Mouse (Mus musculus) intestine, embryonic 14.5 days (tissue): Measurements from ENCODE around the gene Camk2g. TPM values are rescaled to one million over a fixed set of nuclear protein-coding genes. Genes with fewer than 3 reads are reported as not detected.

Source experiments
- ATAC-seq: fragments of 200-750 bp; cut with Nextera tagmentation; replicated peaks from 2 replicates; pipeline ENCODE4 v1.8.0; 2017; ENCODE audit warnings: low read depth, moderate number of reproducible peaks, moderate TSS enrichment, moderate library complexity; ENCODE audit not compliant: low FRiP score, low TSS enrichment
- DNase-seq: peaks from one replicate; pipeline ENCODE4 v3.0.0-alpha.2; 2018; ENCODE audit warnings: low spot score
- H3K27ac ChIP-seq: fragments of 300-500 bp; sonication (generic); 2 replicates; pipeline ENCODE4 v1.5.1; 2014; ENCODE audit warnings: low read depth, mild to moderate bottlenecking, control low read depth
- H3K27me3 ChIP-seq: fragments of 300-500 bp; sonication (generic); replicated peaks from 2 replicates; pipeline ENCODE4 v1.6.1; 2014; ENCODE audit warnings: low read length, control low read depth; ENCODE audit not compliant: control insufficient read depth, insufficient read depth
- H3K36me3 ChIP-seq: fragments of 300-500 bp; sonication (generic); 2 replicates; pipeline ENCODE4 v1.6.1; 2014; ENCODE audit warnings: low read length, control low read depth; ENCODE audit not compliant: control insufficient read depth, insufficient read depth
- H3K4me1 ChIP-seq: fragments of 300-500 bp; sonication (generic); replicated peaks from 2 replicates; pipeline ENCODE4 v1.6.1; 2014; ENCODE audit warnings: low read length, control low read depth, mixed read lengths; ENCODE audit not compliant: control insufficient read depth, insufficient read depth
- H3K4me2 ChIP-seq: fragments of 300-500 bp; sonication (generic); 2 replicates; pipeline ENCODE4 v1.6.1; 2014; ENCODE audit warnings: low read length
- H3K4me3 ChIP-seq: fragments of 300-500 bp; sonication (generic); 2 replicates; pipeline ENCODE4 v1.5.1; 2014; ENCODE audit warnings: low read depth, low read length, control low read depth, mixed read lengths
- H3K9ac ChIP-seq: fragments of 300-500 bp; sonication (generic); 2 replicates; pipeline ENCODE4 v1.6.1; 2014; ENCODE audit warnings: mild to moderate bottlenecking, low read length
- H3K9me3 ChIP-seq: fragments of 300-500 bp; sonication (generic); 2 replicates; pipeline ENCODE4 v1.6.1; 2016; ENCODE audit warnings: low read length, control low read depth; ENCODE audit not compliant: control insufficient read depth
- WGBS: fragments of 180-500 bp; shearing (Covaris S2); extraction: QIAGEN DNeasy Blood & Tissue Kit; methylation state at CpG from one replicate; pipeline ENCODE4 v1.1.7; 2014; 5-methylcytosine and 5-hydroxymethylcytosine counted together
- polyA plus RNA-seq: library from polyadenylated mRNA; unstranded; fragments of >200 nt; fragmentation: Nextera tagmentation; extraction: Ambion mirVana; gene quantifications from 2 replicates; pipeline ENCODE4 v1.2.1, GENCODE M21; 2014

The Camk2g gene
- polyA plus RNA-seq, 1 experiment from 2014 or later = 47.6 TPM

DNA sequence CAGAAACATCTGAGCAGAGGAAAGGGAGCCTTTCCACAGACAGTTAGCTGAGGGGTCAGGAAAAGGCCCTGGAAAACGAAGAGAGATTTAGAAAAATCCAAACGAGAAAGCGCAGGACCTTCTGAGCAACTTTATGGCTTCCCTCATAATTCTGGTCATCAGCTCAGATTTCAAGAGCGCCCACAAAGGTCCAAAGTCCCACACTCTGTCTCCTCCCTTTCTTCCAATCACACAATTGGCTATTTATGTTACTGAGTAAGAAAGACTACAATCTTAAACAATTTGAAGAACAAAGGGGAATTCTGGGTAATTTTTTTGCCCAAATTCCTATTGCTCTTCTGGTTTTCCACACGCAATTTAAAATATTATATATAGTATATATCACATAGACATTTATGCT lies 43.4 kb downstream of the Camk2g start:
- H3K4me1 ChIP-seq = no peaks in the 10 kb centered on the region
- H3K4me2 ChIP-seq = peak overlapping the region; percentile 20; the same call in 1 of the 2 replicates
- no peak for DNase-seq
- H3K27ac ChIP-seq = peak overlapping the region; percentile 29; the same call in 1 of the 2 replicates
- H3K9me3 ChIP-seq = no peaks in the 10 kb centered on the region
- 60% methylated on average over 5 of the region's 5 CpGs for WGBS
- no peak overlapping the region for H3K4me3 ChIP-seq
- H3K36me3 ChIP-seq = peaks cover 24% of the 10 kb centered on the region
- H3K9ac ChIP-seq = no peak overlapping the region
- peak; percentile 58; the same call in 1 of the 2 replicates for ATAC-seq
- H3K27me3 ChIP-seq = no peaks in the 10 kb centered on the region

DNA sequence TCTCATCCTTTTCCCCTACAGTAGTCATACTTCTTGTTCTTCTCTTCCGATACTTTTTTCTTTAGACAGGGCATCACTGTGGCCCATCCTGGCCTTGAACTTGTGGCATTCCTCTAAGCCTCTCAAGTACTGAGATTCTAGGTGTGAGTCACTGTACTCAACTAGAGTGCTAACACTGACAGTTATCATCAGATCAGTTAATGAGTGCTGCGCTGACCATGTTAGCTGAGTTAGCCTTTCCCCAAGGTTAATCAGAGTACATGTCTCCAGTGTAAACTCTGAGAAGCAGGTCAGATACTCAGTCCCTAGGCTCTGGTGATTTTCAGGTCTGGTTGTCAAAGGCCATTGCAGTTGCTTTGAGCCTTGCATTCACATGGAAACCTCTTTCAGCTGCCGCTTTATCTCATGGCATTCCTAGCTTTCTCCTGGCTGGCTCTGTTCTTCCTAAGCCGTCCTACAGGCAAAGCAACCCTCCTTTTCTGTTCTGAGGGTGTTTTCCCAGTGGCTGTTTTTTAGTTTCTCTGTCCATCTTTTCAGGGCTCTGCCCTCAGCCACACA lies 44.3 kb downstream of the Camk2g start:
- H3K4me1 ChIP-seq = no peaks in the 10 kb centered on the region
- H3K27me3 ChIP-seq = no peaks in the 10 kb centered on the region
- WGBS = 75% methylated on average over 4 of the region's 4 CpGs
- no peak overlapping the region for H3K4me2 ChIP-seq
- H3K4me3 ChIP-seq = no peak overlapping the region
- no peak overlapping the region for H3K27ac ChIP-seq
- H3K9me3 ChIP-seq = no peaks in the 10 kb centered on the region
- DNase-seq = no peak
- no peak overlapping the region for H3K9ac ChIP-seq
- no peak for ATAC-seq
- H3K36me3 ChIP-seq = peaks cover 23% of the 10 kb centered on the region

DNA sequence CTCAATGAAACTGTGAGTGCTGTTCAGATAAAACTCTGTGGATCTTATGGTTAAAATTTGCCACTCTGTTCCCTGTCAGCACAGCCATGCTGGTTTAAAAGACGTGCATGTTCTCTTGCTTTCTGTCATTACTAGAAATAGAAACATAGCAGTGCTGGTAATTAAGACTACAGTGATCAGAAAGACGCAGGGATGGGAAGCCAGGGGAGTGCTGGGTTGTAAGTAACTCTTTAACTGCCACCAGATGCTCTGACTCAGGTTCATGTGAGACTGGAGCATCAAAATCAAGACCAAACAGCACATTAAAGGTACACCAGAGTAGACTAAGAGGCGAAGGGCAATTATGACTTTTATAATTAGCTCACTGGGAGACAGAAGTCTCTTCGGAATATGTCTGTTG lies 45.5 kb downstream of the Camk2g start:
- DNase-seq (no peak), ATAC-seq (no peak)
- peaks cover 30% of the 10 kb centered on the region for H3K36me3 ChIP-seq
- no peak overlapping the region for H3K27ac ChIP-seq
- H3K9ac ChIP-seq = no peak overlapping the region
- H3K27me3 ChIP-seq = no peaks in the 10 kb centered on the region
- H3K4me2 ChIP-seq = no peak overlapping the region
- no peaks in the 10 kb centered on the region for H3K9me3 ChIP-seq
- H3K4me1 ChIP-seq = no peaks in the 10 kb centered on the region
- no peak overlapping the region for H3K4me3 ChIP-seq
- 68% methylated on average over 4 of the region's 4 CpGs for WGBS

DNA sequence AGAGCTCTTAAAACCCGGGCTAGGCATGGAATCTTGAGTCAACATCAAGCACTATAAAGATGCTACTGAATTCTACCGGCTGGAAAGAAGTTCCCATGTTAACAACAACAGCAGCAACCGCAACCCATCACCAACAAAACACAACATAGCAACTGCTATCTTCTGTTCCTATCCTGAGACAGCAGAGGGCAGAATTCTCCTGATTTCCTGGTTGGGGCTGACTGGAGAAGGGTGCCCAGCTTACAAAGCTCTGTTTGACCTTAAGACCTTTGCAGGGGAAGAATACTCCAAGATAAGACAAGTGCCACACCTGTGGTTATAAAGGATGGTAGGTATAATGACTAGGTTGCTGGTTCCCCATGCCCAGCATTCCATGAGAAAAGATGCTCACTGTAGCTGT lies 47.0 kb downstream of the Camk2g start:
- no peaks in the 10 kb centered on the region for H3K27me3 ChIP-seq
- no peak overlapping the region for H3K27ac ChIP-seq
- no peaks in the 10 kb centered on the region for H3K4me1 ChIP-seq
- H3K9me3 ChIP-seq = no peaks in the 10 kb centered on the region
- no peak overlapping the region for H3K9ac ChIP-seq
- WGBS = 83% methylated on average over 3 of the region's 3 CpGs
- ATAC-seq (no peak), DNase-seq (no peak)
- no peak overlapping the region for H3K4me3 ChIP-seq
- peaks cover 43% of the 10 kb centered on the region for H3K36me3 ChIP-seq
- H3K4me2 ChIP-seq = no peak overlapping the region

DNA sequence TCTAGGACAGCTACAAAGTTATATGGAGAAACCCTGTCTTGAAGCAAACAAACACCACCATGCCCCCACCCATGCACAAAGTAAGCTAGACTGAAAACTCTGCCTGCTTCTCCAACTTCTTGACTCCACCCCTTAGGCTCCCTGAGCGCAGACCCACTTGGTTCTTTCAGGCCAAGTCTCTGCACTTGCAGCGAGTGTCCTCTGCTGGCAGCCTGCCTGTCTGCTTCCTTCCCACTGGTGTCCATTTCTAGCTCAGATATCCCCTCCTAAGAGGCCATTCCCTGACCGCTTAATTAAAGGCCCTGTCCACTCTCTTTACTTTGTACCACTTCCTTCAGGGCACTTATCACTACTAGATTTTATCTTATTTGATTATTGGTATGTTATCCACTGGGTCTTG lies 50.3 kb downstream of the Camk2g start:
- 84% methylated on average over 3 of the region's 3 CpGs for WGBS
- ATAC-seq = no peak
- peaks cover 67% of the 10 kb centered on the region for H3K36me3 ChIP-seq

DNA sequence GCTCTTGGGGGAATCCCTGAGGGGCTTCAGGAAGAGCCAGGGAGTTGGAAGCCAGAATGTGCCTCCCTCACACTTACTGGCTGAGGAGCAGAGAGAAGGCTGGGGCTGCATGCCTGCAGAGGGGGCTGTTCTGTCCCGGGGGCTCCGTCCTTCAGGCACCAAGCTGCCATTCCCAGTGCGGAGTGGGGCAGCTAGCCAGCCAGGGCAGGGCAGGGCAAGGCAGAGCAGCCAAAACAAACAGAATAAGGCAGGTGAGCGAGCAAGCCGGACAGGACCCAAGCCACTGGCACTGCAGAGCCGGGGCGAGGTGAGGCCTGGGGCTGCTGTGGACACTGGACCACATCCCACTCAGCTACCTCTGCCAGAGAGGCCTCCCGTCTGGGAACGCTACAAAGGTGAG lies 52.6 kb downstream of the Camk2g start:
- Histone ChIP-seq H3K27ac (no peak overlapping the region), H3K27me3 (no peaks in the 10 kb centered on the region), H3K4me3 (no peak overlapping the region), H3K4me2 (no peak overlapping the region), H3K36me3 (peaks cover 74% of the 10 kb centered on the region), H3K9me3 (no peaks in the 10 kb centered on the region), H3K9ac (no peak overlapping the region), H3K4me1 (no peaks in the 10 kb centered on the region)
- ATAC-seq (no peak), DNase-seq (no peak)
- WGBS = 93% methylated on average over 9 of the region's 9 CpGs

More for the DNA sequence above, 50.3 kb downstream of the Camk2g start:
- H3K4me3 ChIP-seq = no peak overlapping the region
- H3K4me1 ChIP-seq = no peaks in the 10 kb centered on the region
- H3K27me3 ChIP-seq = no peaks in the 10 kb centered on the region
- no peak overlapping the region for H3K27ac ChIP-seq
- no peak overlapping the region for H3K4me2 ChIP-seq
- H3K9me3 ChIP-seq = no peaks in the 10 kb centered on the region
- DNase-seq = no peak
- H3K9ac ChIP-seq = no peak overlapping the region

DNA sequence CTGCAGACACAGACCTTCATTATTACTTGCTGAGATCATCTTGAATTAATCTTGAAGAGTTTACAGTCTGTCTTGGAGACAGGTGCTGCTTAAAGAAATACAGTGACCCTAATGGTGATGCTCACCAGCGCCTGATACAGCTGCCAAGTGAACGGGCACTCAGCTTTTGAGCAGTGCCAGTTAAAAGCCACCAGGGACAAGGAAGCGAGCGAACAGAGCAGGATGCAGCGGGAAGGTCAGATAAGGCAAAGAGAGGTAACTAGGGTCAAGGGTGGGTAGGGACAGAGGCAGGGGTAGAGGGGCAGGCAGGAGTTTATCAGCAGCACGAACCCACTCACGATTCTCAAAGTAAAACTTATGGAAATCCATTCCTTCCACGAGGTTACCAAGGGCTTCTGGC lies 55.4 kb downstream of the Camk2g start:
- no peak overlapping the region for H3K4me3 ChIP-seq
- no peak overlapping the region for H3K27ac ChIP-seq
- peaks cover 6% of the 10 kb centered on the region for H3K4me1 ChIP-seq
- H3K4me2 ChIP-seq = no peak overlapping the region
- no peaks in the 10 kb centered on the region for H3K9me3 ChIP-seq
- ATAC-seq (no peak), DNase-seq (no peak)
- WGBS = 78% methylated on average over 8 of the region's 8 CpGs
- no peak overlapping the region for H3K9ac ChIP-seq
- no peaks in the 10 kb centered on the region for H3K27me3 ChIP-seq
- H3K36me3 ChIP-seq = peaks cover 63% of the 10 kb centered on the region

DNA sequence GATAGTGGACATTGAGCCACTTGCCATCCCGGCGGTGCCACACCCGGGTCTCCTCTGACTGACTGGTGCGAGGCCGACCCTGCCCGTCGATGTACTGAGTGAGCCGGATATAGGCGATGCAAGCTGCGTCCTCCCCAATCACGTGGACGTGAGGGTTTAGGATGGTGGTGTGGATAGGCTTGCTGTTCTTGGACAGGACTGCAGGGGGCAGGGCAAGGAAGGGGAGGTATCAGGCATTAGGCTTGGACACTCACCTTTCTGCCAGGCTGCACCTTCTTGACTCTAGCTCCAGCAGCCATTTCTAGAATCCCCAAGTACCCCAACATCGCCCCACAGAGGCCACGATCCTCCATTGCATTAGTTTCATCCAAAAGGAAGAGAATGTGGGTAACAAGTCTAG lies 56.6 kb downstream of the Camk2g start:
- no peaks in the 10 kb centered on the region for H3K27me3 ChIP-seq
- H3K4me3 ChIP-seq = no peak overlapping the region
- H3K9ac ChIP-seq = no peak overlapping the region
- 28% methylated on average over 14 of the region's 14 CpGs for WGBS
- ATAC-seq = 0 out of 2 replicates have a peak, but pooled peaks have one; percentile 5
- peaks cover 55% of the 10 kb centered on the region for H3K36me3 ChIP-seq
- H3K9me3 ChIP-seq = no peaks in the 10 kb centered on the region
- peak; percentile 74 for DNase-seq
- no peak overlapping the region for H3K4me2 ChIP-seq
- H3K27ac ChIP-seq = no peak overlapping the region
- H3K4me1 ChIP-seq = peaks cover 15% of the 10 kb centered on the region

DNA sequence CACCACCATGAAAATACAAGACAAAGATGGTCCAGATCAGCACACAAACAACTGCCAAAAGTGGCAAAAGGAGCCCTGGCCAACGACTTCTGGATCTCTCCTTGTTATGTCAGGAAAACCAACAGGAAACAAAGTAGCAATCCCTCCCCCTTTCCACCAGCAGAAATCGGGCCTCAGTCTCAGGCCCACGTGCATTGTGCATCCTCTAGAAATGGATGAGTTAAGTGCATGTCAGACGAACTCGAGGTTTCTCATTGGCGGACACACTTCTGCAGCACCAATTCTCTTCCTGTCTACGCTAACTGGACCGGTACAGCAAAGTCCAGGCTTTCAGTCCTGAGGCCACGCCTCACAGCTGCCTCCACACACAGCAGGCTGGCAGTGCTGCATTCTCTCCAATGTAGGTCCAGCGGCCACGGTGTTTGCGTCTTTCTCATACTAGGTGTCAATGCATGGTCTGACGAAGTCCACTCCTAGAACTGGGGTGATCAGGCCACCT lies 57.9 kb downstream of the Camk2g start:
- ATAC-seq = no peak
- peaks cover 52% of the 10 kb centered on the region for H3K36me3 ChIP-seq
- no peak overlapping the region for H3K4me3 ChIP-seq
- H3K4me2 ChIP-seq = no peak overlapping the region
- DNase-seq = no peak
- no peak overlapping the region for H3K27ac ChIP-seq
- peaks cover 20% of the 10 kb centered on the region for H3K4me1 ChIP-seq
- WGBS = 77% methylated on average over 13 of the region's 13 CpGs
- no peaks in the 10 kb centered on the region for H3K9me3 ChIP-seq
- H3K9ac ChIP-seq = no peak overlapping the region
- H3K27me3 ChIP-seq = no peaks in the 10 kb centered on the region
